Mouse (Mus musculus) embryonic facial prominence, embryonic 10.5 days (tissue): ENCODE measurements around the gene Car7. TPM values are rescaled to one million over a fixed set of nuclear protein-coding genes. Genes with fewer than 3 reads are reported as not detected.
A peak's percentile ranks its signal among the peaks of the same experiment; 100 is the strongest.
"Not testable (repeated sequence)": the region's sequence is repeated elsewhere in the genome, so short reads cannot be mapped to it uniquely, and the experiment has no call there.

ENCODE experiments used
- DNase-seq: peaks from one replicate; pipeline ENCODE4 v3.0.0-alpha.2; 2017; ENCODE audit warnings: low spot score
- H3K27ac ChIP-seq: fragments of 300-500 bp; sonication (generic); replicated peaks from 2 replicates; pipeline ENCODE4 v1.5.1; 2016; ENCODE audit warnings: mild to moderate bottlenecking
- H3K27me3 ChIP-seq: fragments of 300-500 bp; sonication (generic); replicated peaks from 2 replicates; pipeline ENCODE4 v1.6.1; 2016; ENCODE audit warnings: low read depth, mild to moderate bottlenecking; ENCODE audit not compliant: poor library complexity, severe bottlenecking
- H3K36me3 ChIP-seq: fragments of 300-500 bp; sonication (generic); replicated peaks from 2 replicates; pipeline ENCODE4 v1.6.1; 2016; ENCODE audit warnings: mild to moderate bottlenecking, moderate library complexity
- H3K4me1 ChIP-seq: fragments of 300-500 bp; sonication (generic); 2 replicates; pipeline ENCODE4 v1.6.1; 2016
- H3K4me3 ChIP-seq: fragments of 300-500 bp; sonication (generic); 2 replicates; pipeline ENCODE4 v1.5.1; 2016; ENCODE audit warnings: mild to moderate bottlenecking, moderate library complexity
- H3K9me3 ChIP-seq: fragments of 300-500 bp; sonication (generic); 2 replicates; pipeline ENCODE4 v1.6.1; 2016; ENCODE audit warnings: mild to moderate bottlenecking
- WGBS: fragments of 180-500 bp; shearing (Covaris S2); methylation state at CpG from one replicate; pipeline ENCODE4 v1.1.7; 2016; 5-methylcytosine and 5-hydroxymethylcytosine counted together
- polyA plus RNA-seq: library from polyadenylated mRNA; unstranded; fragments of >200 nt; fragmentation: Nextera tagmentation; extraction: Ambion mirVana; gene quantifications from 2 replicates; pipeline ENCODE4 v1.2.1, GENCODE M21; 2016

The Car7 gene
- polyA plus RNA-seq, 1 experiment from 2014 or later, result 1.00 TPM

DNA sequence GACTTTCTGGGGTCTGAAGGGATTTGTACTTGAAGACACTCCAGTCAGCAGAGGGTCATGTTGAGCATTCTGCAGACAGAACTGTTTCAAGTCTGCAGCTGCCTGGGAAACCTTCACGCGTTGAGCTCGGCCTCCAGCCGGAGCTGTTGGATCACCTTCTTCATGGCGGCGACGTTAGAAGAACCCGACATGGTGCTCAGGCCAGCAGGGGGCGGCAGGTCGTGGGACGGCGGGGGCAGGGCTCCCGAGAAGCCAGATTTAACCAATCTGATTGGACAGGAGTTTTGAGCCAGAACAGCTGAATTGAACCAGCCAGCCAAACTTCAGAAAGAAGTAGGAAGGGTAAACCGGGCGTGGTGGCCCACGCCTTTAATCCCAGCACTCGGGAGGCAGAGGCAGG, 43.1 kb downstream of the Car7 start:
- not testable (repeated sequence) for DNase-seq, H3K4me3 ChIP-seq, H3K36me3 ChIP-seq, H3K27me3 ChIP-seq, H3K4me1 ChIP-seq, H3K27ac ChIP-seq, H3K9me3 ChIP-seq
- 80% methylated on average over 17 of the region's 17 CpGs for WGBS

DNA sequence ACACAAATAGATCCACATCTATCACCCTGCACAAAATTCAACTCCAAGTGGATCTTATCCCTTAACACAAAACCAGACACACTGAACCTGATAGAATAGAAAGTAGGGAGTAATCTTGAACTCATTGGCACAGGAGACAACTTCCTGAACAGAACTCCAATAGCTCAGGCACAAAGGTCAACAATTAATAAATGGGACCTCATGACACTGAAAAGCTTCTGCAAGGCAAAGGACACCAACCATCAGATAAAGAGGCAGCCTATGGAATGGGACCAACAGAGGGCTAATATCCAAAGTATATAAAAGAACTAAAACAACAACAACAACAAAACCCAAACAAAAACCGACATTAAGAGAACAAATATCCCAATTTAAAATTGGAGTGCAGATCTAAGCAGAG, 50.0 kb downstream of the Car7 start:
- no peak overlapping the region for H3K27ac ChIP-seq

DNA sequence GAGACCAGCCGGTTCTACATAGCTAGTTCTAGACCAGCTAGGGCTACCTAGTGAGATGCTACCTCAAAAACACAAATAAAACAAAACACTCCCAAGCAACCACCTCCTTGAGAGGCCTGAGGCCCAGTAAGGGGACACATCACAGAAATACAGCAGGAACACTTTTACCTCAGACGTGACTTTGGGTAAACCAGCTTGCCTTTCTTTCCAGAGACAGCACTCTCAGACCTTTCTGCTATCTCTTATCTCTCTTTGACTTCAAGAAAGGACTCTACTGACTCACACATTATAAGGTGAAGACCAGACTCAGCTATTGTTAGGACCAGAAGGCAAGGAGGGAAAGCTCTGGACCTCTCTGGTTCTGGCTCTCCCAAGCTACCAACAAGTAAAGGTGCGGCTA, 55.8 kb downstream of the Car7 start:
- Histone ChIP-seq H3K27me3 (no peaks in the 10 kb centered on the region), H3K4me3 (no peak overlapping the region), H3K9me3 (no peaks in the 10 kb centered on the region), H3K4me1 (peaks cover 18% of the 10 kb centered on the region), H3K27ac (no peak overlapping the region), H3K36me3 (peaks cover 21% of the 10 kb centered on the region)
- DNase-seq, result no peak
- WGBS, result 92% methylated on average over 3 of the region's 3 CpGs

More for the DNA sequence above, 50.0 kb downstream of the Car7 start:
- no peaks in the 10 kb centered on the region for H3K4me1 ChIP-seq
- DNase-seq, result no peak
- H3K9me3 ChIP-seq, result peaks cover 9% of the 10 kb centered on the region; the same call in 1 of the 2 replicates
- H3K36me3 ChIP-seq, result no peaks in the 10 kb centered on the region
- H3K4me3 ChIP-seq, result no peak overlapping the region
- WGBS, result 59% methylated on average over 1 of the region's 1 CpGs
- no peaks in the 10 kb centered on the region for H3K27me3 ChIP-seq

DNA sequence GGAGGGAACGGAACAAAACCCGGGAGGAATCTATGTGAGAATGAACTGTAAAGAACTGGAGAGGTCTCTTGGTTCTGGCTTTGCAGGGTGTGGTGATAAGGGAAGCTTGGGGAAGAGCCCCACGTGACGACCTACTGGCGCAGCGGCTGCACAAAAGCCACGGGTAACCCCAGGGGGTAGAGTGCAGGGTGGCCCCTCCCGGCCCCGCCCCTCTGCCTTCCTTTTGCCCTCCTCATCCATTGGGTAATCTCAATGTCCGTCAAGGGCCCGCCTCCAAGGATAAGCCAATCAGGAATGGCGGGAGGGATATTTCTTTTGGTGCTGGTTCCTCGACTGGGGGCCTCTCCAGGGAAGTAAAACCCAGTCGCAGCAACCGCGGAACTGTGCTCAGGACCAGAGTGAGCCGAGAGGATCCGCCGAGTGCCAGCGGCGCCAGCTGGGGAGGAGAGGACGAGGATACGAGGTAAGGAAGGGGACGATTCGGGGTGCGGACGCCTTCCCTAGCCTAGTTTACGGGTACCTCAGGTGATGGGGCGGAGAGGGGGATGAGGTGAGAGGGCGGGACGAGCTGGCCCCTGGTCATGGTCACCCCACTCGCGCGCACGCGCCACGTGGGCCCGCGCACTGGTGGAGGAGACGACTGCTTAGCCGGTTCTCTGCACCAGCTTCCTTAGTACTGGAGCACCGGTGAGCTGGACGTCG, 56.8 kb downstream of the Car7 start, which contains the start of gene Pdp2:
TSS of gene Pdp2 (plus strand) at position 319 of the 702 bp plus-strand sequence.
- Histone ChIP-seq H3K4me1 (peaks cover 18% of the 10 kb centered on the region), H3K27me3 (no peaks in the 10 kb centered on the region), H3K27ac (peak within 1 kb of the TSS; percentile 87), H3K9me3 (no peaks in the 10 kb centered on the region), H3K4me3 (peak within 1 kb of the TSS; percentile 87), H3K36me3 (peaks cover 31% of the 10 kb centered on the region)
- DNase-seq, result peak; percentile 93
- WGBS, result 1% methylated on average over 44 of the region's 44 CpGs

DNA sequence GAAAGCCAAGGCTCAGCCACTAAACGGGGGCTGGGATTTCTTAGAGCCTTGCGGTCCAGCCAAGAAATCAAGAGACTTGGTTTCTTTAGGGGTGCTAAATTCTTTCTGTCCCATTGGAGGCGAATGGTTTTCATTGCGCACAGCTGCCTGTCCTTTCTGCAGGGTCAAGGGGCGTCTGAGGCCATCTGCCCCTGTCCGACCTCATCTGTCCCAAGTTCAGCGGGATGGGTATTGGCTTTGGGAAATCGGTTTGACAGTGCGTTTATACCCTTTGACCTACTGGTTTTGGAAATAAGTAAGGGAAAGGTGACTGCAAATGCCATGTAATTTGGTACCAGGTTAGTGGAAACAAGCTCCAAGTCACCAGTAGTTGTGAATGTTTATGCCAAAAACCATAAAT, 57.4 kb downstream of the Car7 start:
- H3K27ac ChIP-seq, result peak overlapping the region; percentile 87
- peaks cover 36% of the 10 kb centered on the region for H3K36me3 ChIP-seq
- 2% methylated on average over 9 of the region's 9 CpGs for WGBS
- H3K4me3 ChIP-seq, result peak overlapping the region; percentile 87
- no peaks in the 10 kb centered on the region for H3K9me3 ChIP-seq
- H3K4me1 ChIP-seq, result peaks cover 18% of the 10 kb centered on the region
- H3K27me3 ChIP-seq, result no peaks in the 10 kb centered on the region
- DNase-seq, result no peak

DNA sequence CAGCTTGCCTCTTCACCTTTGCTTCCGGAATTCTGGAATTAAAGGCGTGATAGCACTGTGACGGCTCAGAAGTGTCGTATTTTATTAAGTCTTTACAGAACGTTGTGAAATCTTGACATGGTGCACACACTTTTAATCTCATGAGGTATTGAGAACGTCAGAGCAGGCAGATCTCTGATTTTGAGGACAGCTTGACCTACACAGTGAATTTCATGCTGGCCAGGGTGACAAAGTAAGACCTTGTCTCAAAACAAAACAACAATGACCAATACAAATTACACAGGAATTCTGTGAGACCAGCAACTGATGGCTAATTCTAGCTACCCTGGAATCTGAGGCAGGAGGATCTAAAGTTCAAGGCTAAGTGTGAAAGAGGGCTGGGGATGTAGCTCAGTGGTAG, 58.1 kb downstream of the Car7 start:
- Histone ChIP-seq H3K36me3 (peaks cover 39% of the 10 kb centered on the region), H3K9me3 (no peaks in the 10 kb centered on the region), H3K27me3 (no peaks in the 10 kb centered on the region), H3K4me1 (peaks cover 18% of the 10 kb centered on the region), H3K4me3 (peak overlapping the region; percentile 87), H3K27ac (no peak overlapping the region)
- 82% methylated on average over 6 of the region's 6 CpGs for WGBS
- no peak for DNase-seq

DNA sequence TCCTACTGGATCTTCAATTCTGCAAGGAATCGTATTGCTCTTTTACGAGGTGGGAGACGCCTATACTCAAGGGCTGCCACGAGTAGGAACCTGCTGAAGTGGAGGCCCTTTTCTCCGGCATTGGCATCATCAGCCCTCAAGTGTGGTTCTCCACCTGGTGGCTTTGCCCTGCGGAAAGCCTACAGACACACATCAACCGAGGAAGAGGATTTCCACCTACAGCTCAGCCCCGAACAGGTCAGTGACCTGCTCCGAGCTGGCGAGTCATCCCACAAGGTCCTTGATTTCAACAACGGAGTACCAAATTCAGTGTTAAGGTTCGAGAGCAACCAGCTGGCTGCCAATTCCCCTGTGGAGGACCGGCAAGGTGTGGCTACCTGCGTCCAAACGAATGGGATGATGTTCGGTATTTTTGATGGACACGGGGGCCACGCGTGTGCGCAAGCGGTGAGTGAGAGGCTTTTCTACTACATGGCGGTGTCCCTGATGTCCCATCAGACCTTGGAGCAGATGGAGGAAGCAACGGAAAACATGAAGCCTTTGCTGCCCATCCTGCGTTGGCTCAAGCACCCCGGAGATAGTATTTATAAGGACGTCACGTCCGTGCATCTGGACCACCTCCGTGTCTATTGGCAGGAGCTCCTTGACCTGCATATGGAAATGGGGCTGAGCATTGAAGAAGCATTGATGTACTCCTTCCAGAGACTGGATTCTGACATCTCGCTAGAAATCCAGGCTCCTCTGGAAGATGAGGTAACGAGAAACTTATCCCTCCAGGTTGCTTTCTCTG, 59.2 kb downstream of the Car7 start:
- no peaks in the 10 kb centered on the region for H3K27me3 ChIP-seq
- no peak overlapping the region for H3K27ac ChIP-seq
- H3K36me3 ChIP-seq, result peaks cover 43% of the 10 kb centered on the region
- H3K4me3 ChIP-seq, result no peak overlapping the region
- DNase-seq, result no peak
- 96% methylated on average over 31 of the region's 31 CpGs for WGBS
- no peaks in the 10 kb centered on the region for H3K9me3 ChIP-seq
- peaks cover 18% of the 10 kb centered on the region for H3K4me1 ChIP-seq

DNA sequence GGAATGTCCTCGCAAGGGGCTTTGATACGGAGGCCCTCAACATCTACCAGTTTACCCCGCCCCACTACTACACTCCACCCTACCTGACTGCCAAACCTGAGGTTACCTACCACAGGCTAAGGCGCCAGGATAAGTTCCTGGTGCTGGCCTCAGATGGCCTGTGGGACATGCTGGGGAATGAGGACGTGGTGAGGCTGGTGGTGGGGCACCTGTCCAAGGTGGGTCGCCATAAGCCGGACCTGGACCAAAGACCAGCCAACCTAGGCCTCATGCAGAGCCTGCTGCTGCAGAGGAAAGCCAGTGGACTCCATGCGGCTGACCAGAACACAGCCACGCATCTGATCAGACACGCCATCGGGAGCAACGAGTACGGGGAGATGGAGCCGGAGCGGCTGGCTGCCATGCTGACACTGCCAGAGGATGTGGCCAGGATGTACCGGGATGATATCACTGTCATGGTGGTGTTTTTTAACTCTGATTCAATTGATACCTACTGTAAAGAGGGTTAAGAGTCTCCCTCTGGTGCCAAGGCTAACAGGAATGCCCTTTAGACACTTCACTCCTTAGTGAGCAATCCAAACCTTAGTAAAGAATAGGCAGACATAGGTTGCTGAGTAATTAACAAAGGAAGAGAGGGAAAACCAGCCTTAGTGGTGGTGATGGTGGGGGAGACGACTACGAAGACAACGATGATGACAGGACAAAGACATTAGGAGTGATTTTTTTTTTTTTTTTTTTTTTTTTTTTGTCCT, 60.3 kb downstream of the Car7 start:
- no peaks in the 10 kb centered on the region for H3K27me3 ChIP-seq
- H3K9me3 ChIP-seq, result no peaks in the 10 kb centered on the region
- H3K36me3 ChIP-seq, result peaks cover 43% of the 10 kb centered on the region
- WGBS, result 94% methylated on average over 19 of the region's 19 CpGs
- H3K4me3 ChIP-seq, result no peak overlapping the region
- H3K27ac ChIP-seq, result no peak overlapping the region
- DNase-seq, result no peak
- peaks cover 18% of the 10 kb centered on the region for H3K4me1 ChIP-seq

DNA sequence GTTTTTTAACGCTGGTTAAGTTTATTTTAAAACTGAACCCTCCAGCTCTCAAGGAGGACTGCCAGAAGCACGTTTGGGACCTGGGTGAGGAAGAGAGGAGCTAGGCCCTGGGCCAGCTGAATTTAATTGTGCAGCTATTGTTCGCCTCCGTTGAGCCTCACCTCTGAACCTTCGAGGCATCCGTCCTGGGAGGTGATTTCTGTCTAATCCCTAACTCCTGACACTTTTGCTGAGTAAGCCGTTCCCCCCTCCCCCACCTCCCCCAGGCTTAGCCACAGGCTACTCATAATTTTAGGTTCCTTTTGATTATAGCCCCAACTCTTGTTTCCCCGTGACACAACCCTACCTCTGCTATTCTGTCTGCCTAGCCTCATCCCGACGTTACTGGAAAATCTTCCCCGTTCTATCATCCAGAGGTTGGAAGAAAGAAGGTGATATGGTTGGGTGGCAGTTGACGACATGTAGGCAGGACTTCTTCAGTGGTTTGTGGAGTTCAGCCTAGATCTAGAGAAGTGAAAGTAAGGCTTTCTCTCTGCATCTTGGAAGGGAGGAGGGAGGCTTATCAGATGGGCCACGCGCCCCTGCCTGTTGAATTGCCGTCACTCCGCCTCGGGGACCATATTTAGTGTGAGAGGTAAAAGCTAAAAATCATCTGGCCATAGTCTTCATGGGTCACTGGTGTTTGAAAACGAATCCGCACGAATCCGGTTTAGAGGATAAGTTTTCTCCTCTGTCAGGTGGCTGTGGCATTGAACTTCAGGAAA, 61.5 kb downstream of the Car7 start:
- DNase-seq, result no peak
- H3K27me3 ChIP-seq, result no peaks in the 10 kb centered on the region
- no peaks in the 10 kb centered on the region for H3K9me3 ChIP-seq
- no peak overlapping the region for H3K27ac ChIP-seq
- H3K4me3 ChIP-seq, result no peak overlapping the region
- H3K36me3 ChIP-seq, result peaks cover 43% of the 10 kb centered on the region
- H3K4me1 ChIP-seq, result peaks cover 14% of the 10 kb centered on the region
- WGBS, result 88% methylated on average over 21 of the region's 21 CpGs

DNA sequence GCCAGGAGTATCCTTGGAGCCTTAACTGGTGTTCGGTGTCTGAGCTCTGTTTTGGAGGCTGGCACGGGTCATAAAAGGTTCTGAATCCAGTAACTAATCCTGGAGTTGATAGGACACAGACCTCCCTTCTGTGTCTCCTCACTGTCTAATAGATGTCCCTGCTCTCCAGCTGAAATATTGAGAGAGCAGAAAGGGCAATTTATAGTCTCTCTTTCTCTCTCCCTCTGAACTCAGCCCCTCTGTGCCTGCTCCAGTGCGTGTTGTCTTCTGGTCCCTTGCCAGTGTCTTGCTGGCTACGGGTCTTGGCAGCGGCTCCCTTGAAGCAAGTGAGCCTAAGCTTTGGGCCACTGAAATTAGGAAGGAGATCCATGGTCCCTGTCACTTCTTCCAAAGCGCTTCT, 63.2 kb downstream of the Car7 start:
- no peak overlapping the region for H3K4me3 ChIP-seq
- H3K9me3 ChIP-seq, result no peaks in the 10 kb centered on the region
- H3K27me3 ChIP-seq, result peaks cover 5% of the 10 kb centered on the region
- H3K27ac ChIP-seq, result no peak overlapping the region
- H3K4me1 ChIP-seq, result peaks cover 15% of the 10 kb centered on the region
- DNase-seq, result no peak
- H3K36me3 ChIP-seq, result peaks cover 43% of the 10 kb centered on the region
- whole genome bisulfite sequencing, result 86% methylated on average over 6 of the region's 6 CpGs

DNA sequence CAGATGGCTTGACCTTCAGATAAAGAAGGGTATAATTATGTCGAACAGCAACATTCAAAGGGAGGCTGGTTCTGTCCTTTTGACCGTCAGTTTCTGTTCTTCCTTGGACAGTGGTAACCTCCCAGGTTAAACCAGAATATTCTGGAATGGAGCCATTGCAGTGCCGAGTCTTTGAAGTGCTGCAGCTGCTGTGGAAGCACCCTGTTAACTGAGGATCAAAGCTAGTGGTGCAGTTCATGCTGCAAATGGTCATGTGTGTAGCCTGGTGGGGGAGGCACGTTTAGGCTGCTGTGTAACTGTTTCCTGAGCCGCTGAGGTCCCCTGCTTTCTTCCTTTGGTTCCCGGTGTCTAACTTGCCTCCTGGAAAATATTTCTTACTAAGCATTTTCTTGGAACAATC, 64.0 kb downstream of the Car7 start:
- Histone ChIP-seq H3K27me3 (peaks cover 5% of the 10 kb centered on the region), H3K9me3 (no peaks in the 10 kb centered on the region), H3K27ac (no peak overlapping the region), H3K4me3 (no peak overlapping the region), H3K4me1 (peaks cover 20% of the 10 kb centered on the region), H3K36me3 (peaks cover 40% of the 10 kb centered on the region)
- no peak for DNase-seq
- WGBS, result 74% methylated on average over 6 of the region's 6 CpGs
